Mouse (Mus musculus) MEL (cell line): ENCODE measurements around the gene Kifc5b. TPM values are rescaled to one million over a fixed set of nuclear protein-coding genes. Genes with fewer than 3 reads are reported as not detected.

ENCODE experiments used
- DNase-seq: peaks from one replicate; pipeline ENCODE4 v3.0.0; 2011; ENCODE audit warnings: low read depth, low spot score
- H3K27ac ChIP-seq: 2 replicates; pipeline ENCODE4 v1.5.1; 2012; ENCODE audit warnings: low read depth, mild to moderate bottlenecking, control low read depth, low read length, moderate library complexity; ENCODE audit not compliant: control insufficient read depth
- H3K27me3 ChIP-seq, 2 experiments: fragments of 150-350 bp in 1 of 2; sonication (generic) in 1 of 2; 2 replicates each; pipeline ENCODE4 v1.6.1; 2012; ENCODE audit warnings: low read length in 2 of 2, mild to moderate bottlenecking in 2 of 2, improper control_type of control experiment in 1 of 2, moderate library complexity in 1 of 2; ENCODE audit not compliant: insufficient read depth in 2 of 2, control insufficient read depth in 1 of 2
- H3K36me3 ChIP-seq, 2 experiments: 2 replicates each; pipeline ENCODE4 v1.6.1; 2012 to 2014; ENCODE audit warnings: low read length in 2 of 2, improper control_type of control experiment in 1 of 2, inconsistent platforms in 1 of 2, mild to moderate bottlenecking in 1 of 2; ENCODE audit not compliant: insufficient read depth in 2 of 2, control insufficient read depth in 1 of 2
- H3K4me1 ChIP-seq, 2 experiments: fragments of 150-350 bp in 1 of 2; sonication (generic) in 1 of 2; 2 replicates each; pipeline ENCODE4 v1.6.1; 2012; ENCODE audit warnings: low read length in 2 of 2, improper control_type of control experiment in 1 of 2, mild to moderate bottlenecking in 1 of 2; ENCODE audit not compliant: insufficient read depth in 2 of 2, control insufficient read depth in 1 of 2
- H3K4me3 ChIP-seq, 2 experiments: fragments of 150-350 bp in 1 of 2; sonication (generic) in 1 of 2; 2 replicates each; pipeline ENCODE4 v1.5.1; 2012; ENCODE audit warnings: low read depth in 2 of 2, low read length in 2 of 2, mild to moderate bottlenecking in 2 of 2, moderate library complexity in 2 of 2, control low read depth in 1 of 2, improper control_type of control experiment in 1 of 2; ENCODE audit not compliant: control insufficient read depth in 1 of 2, insufficient read depth in 1 of 2
- H3K79me2 ChIP-seq: 2 replicates; pipeline ENCODE4 v1.6.1; 2012; ENCODE audit warnings: mild to moderate bottlenecking, low read length, moderate library complexity; ENCODE audit not compliant: control insufficient read depth, poor library complexity, insufficient read depth
- H3K9ac ChIP-seq: 2 replicates; pipeline ENCODE4 v1.6.1; 2012; ENCODE audit warnings: low read depth, mild to moderate bottlenecking, control low read depth, low read length, moderate library complexity; ENCODE audit not compliant: control insufficient read depth, poor library complexity, severe bottlenecking
- H3K9me3 ChIP-seq: fragments of 150-350 bp; sonication (generic); replicated peaks from 2 replicates; pipeline ENCODE4 v1.6.1; 2012; ENCODE audit warnings: mild to moderate bottlenecking, low read length, improper control_type of control experiment, moderate library complexity; ENCODE audit not compliant: insufficient read depth
- BHLHE40 ChIP-seq: IDR thresholded peaks from 2 replicates; pipeline ENCODE4 v1.6.1; 2012; ENCODE audit warnings: low read depth, mild to moderate bottlenecking, inconsistent platforms, low read length, improper control_type of control experiment, borderline replicate concordance
- CHD1 ChIP-seq: IDR thresholded peaks from 2 replicates; pipeline ENCODE4 v1.6.1; 2012; ENCODE audit warnings: low read depth, mild to moderate bottlenecking, inconsistent platforms, low read length, improper control_type of control experiment
- ETS1 ChIP-seq: IDR thresholded peaks from 2 replicates; pipeline ENCODE4 v1.6.1; 2012; ENCODE audit warnings: low read depth, mild to moderate bottlenecking, inconsistent platforms, low read length, improper control_type of control experiment, moderate library complexity
- GABPA ChIP-seq: IDR thresholded peaks from 2 replicates; pipeline ENCODE4 v1.6.1; 2012; ENCODE audit warnings: low read depth, mild to moderate bottlenecking, inconsistent platforms, low read length, improper control_type of control experiment, moderate library complexity
- HCFC1 ChIP-seq: IDR thresholded peaks from 2 replicates; pipeline ENCODE4 v1.6.1; 2012; ENCODE audit warnings: low read depth, mild to moderate bottlenecking, inconsistent platforms, low read length, improper control_type of control experiment, moderate library complexity
- JUND ChIP-seq: IDR thresholded peaks from 2 replicates; pipeline ENCODE4 v1.6.1; 2011; ENCODE audit warnings: low read depth, mild to moderate bottlenecking, improper control_type of control experiment, low read length
- KAT2A ChIP-seq: conservative IDR thresholded peaks from 2 replicates; pipeline ENCODE4 v1.6.1; 2012; ENCODE audit warnings: low read depth, low read length, improper control_type of control experiment, inconsistent platforms
- MAFK ChIP-seq: IDR thresholded peaks from 2 replicates; pipeline ENCODE4 v1.6.1; 2011; ENCODE audit warnings: low read depth, mild to moderate bottlenecking, low read length, improper control_type of control experiment, borderline replicate concordance
- MXI1 ChIP-seq: IDR thresholded peaks from 2 replicates; pipeline ENCODE4 v1.6.1; 2011; ENCODE audit warnings: mild to moderate bottlenecking, low read depth, low read length, improper control_type of control experiment
- MYC ChIP-seq: IDR thresholded peaks from 2 replicates; pipeline ENCODE4 v1.6.1; 2011; ENCODE audit warnings: low read depth, mild to moderate bottlenecking, low read length, improper control_type of control experiment, moderate library complexity
- NELFE ChIP-seq: IDR thresholded peaks from 2 replicates; pipeline ENCODE4 v1.6.1; 2011; ENCODE audit warnings: low read depth, low read length, improper control_type of control experiment
- POLR2AphosphoS5 ChIP-seq: IDR thresholded peaks from 2 replicates; pipeline ENCODE4 v1.6.1; 2012; ENCODE audit warnings: low read depth, borderline replicate concordance, mild to moderate bottlenecking, inconsistent platforms, low read length, moderate library complexity, mixed read lengths
- TAL1 ChIP-seq: IDR thresholded peaks from 2 replicates; pipeline ENCODE4 v1.6.1; 2012; ENCODE audit warnings: mild to moderate bottlenecking, inconsistent platforms, low read length, moderate library complexity, mixed read lengths
- TCF12 ChIP-seq: IDR thresholded peaks from 2 replicates; pipeline ENCODE4 v1.6.1; 2014; ENCODE audit warnings: low read depth, mild to moderate bottlenecking, inconsistent platforms, low read length, improper control_type of control experiment, moderate library complexity
- UBTF ChIP-seq: IDR thresholded peaks from 2 replicates; pipeline ENCODE4 v1.6.1; 2012; ENCODE audit warnings: low read depth, mild to moderate bottlenecking, inconsistent platforms, low read length, improper control_type of control experiment, moderate library complexity, borderline replicate concordance; ENCODE audit not compliant: insufficient read depth
- USF1 ChIP-seq: IDR thresholded peaks from 2 replicates; pipeline ENCODE4 v1.6.1; 2014; ENCODE audit warnings: low read depth, mild to moderate bottlenecking, inconsistent platforms, low read length, improper control_type of control experiment, moderate library complexity
- ZC3H11A ChIP-seq: IDR thresholded peaks from 2 replicates; pipeline ENCODE4 v1.6.1; 2012; ENCODE audit warnings: low read depth, mild to moderate bottlenecking, inconsistent platforms, low read length, improper control_type of control experiment
- ZKSCAN1 ChIP-seq: IDR thresholded peaks from 2 replicates; pipeline ENCODE4 v1.6.1; 2012; ENCODE audit warnings: low read depth, mild to moderate bottlenecking, inconsistent platforms, low read length, improper control_type of control experiment, moderate library complexity
- ZMIZ1 ChIP-seq: IDR thresholded peaks from 2 replicates; pipeline ENCODE4 v1.6.1; 2012; ENCODE audit warnings: low read depth, mild to moderate bottlenecking, inconsistent platforms, low read length, improper control_type of control experiment, moderate library complexity
- ZNF384 ChIP-seq: IDR thresholded peaks from 2 replicates; pipeline ENCODE4 v1.6.1; 2012; ENCODE audit warnings: low read depth, mild to moderate bottlenecking, inconsistent platforms, low read length, improper control_type of control experiment
- polyA plus RNA-seq, 2 experiments: library from polyadenylated mRNA; stranded (reverse) in 1 of 2; unstranded in 1 of 2; fragments of >175 nt in 1 of 2; fragments of >200 nt in 1 of 2; gene quantifications; 2 replicates each; pipeline versions ENCODE4 v1.2.1 to v1.2.4; 2012; ENCODE audit warnings: low replicate concordance in 2 of 2, low read depth in 1 of 2; ENCODE audit not compliant: insufficient read length in 2 of 2, insufficient read depth in 1 of 2, missing spikeins in 1 of 2
- total RNA-seq: library from RNA; depleted of rRNA; stranded (reverse); fragments of 300-350 nt; gene quantifications from 2 replicates; pipeline ENCODE4 v1.2.3, GENCODE M21; 2012

The Kifc5b gene
- total and polyA plus RNA-seq, 3 experiments = 10.6 to 111 (median 45.4) TPM

- H3K79me2 ChIP-seq = no peaks in the 10 kb centered on the region
- 0 out of 4 replicates have a peak, but pooled peaks cover 0 to 3% of the 10 kb centered on the region in 2 experiments for H3K4me1 ChIP-seq
- H3K27me3 ChIP-seq = no peaks in the 10 kb centered on the region
- H3K9ac ChIP-seq = no peak overlapping the region
- no peak overlapping the region for H3K27ac ChIP-seq
- H3K9me3 ChIP-seq = no peaks in the 10 kb centered on the region
- TF ChIP-seq GABPA (no peak), ETS1 (no peak), ZNF384 (no peak), TAL1 (no peak), USF1 (no peak), CHD1 (no peak), ZC3H11A (no peak), MAFK (no peak), UBTF (no peak), HCFC1 (no peak), BHLHE40 (no peak)
- DNase-seq = no peak
- H3K4me3 ChIP-seq = no peak overlapping the region
- peaks cover 0 to 4% of the 10 kb centered on the region in 2 experiments; a peak in 2 of 4 replicates for H3K36me3 ChIP-seq
These were observed 50.1 kb downstream of the Kifc5b start for GRCm38 (mm10) chr17:26966993-26967392.

GRCm38 (mm10) chr17:26967477-26967876 is 50.6 kb downstream of the Kifc5b start:
- Histone ChIP-seq H3K4me3 (no peak overlapping the region), H3K9ac (no peak overlapping the region), H3K27me3 (no peaks in the 10 kb centered on the region), H3K79me2 (peaks cover 2% of the 10 kb centered on the region), H3K4me1 (0 out of 4 replicates have a peak, but pooled peaks cover 0 to 3% of the 10 kb centered on the region in 2 experiments), H3K27ac (no peak overlapping the region), H3K9me3 (no peaks in the 10 kb centered on the region), H3K36me3 (peaks cover 0 to 4% of the 10 kb centered on the region in 2 experiments; a peak in 2 of 4 replicates)
- no peak for DNase-seq
- TF ChIP-seq ZKSCAN1 (no peak), TCF12 (no peak), KAT2A (no peak), JUND (no peak), MXI1 (no peak), MYC (no peak), ZMIZ1 (no peak), NELFE (no peak), POLR2AphosphoS5 (no peak), UBTF (no peak)
